16 mouse cellular contexts compared by ENCODE assay signal in the genomic region with DNA sequence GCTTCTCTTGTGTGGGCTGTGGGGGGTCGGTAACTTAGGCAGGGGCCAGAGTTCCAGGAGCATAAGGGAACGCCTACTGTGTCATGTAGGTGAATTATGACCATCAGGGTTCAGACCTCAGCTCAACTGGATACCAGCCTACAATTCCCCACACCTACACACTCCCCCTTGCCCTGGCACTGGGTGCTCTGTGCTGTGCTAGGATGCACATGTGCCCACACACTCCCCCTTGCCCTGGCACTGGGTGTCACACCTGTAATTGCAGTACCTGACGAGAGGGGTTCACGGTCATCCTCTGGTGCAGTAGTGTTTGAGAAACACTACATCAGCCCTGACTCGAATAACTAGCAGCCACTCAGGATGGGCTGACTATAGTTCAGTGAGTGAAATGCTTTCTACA.
"Had no signal": no experiment of that assay in that cellular context is flagged by ENCODE, and none has a peak within 500 bp of the region (broad histone marks: within the 10 kb centered on the region; RNA-seq: fewer than 3 reads in every experiment).

No protein-coding gene starts in this region.

- H3K27ac ChIP-seq: kidney, embryonic 15.5 days; left cerebral cortex, adult 2 months; liver, embryonic 15.5 days; midbrain, embryonic 12.5 days; stomach, postnatal 0 days had no signal

- ATAC-seq: intestine, embryonic 16.5 days; lung, postnatal 0 days had no signal

- H3K36me3 ChIP-seq: limb, embryonic 10.5 days; midbrain, embryonic 12.5 days had no signal

- H3K4me3 ChIP-seq: kidney, embryonic 15.5 days; left cerebral cortex, adult 2 months; limb, embryonic 10.5 days; liver, embryonic 15.5 days; midbrain, embryonic 12.5 days had no signal

- H3K4me2 ChIP-seq: kidney, embryonic 15.5 days; liver, embryonic 11.5 days; liver, embryonic 15.5 days; midbrain, embryonic 12.5 days had no signal

- H3K27me3 ChIP-seq: kidney, embryonic 15.5 days; liver, embryonic 15.5 days; midbrain, embryonic 12.5 days had no signal

- H3K9me3 ChIP-seq: kidney, embryonic 15.5 days; limb, embryonic 10.5 days; liver, embryonic 15.5 days; midbrain, embryonic 12.5 days had no signal

- DNase-seq: kidney, adult 2 months; kidney, postnatal 14 days; lung, adult 2 months; lung, postnatal 36 days; right cerebral cortex, adult 18-20 months; right cerebral cortex, postnatal 25 days; thymus, postnatal 14 days had no signal

- H3K9ac ChIP-seq: kidney, embryonic 15.5 days; liver, embryonic 15.5 days; midbrain, embryonic 12.5 days had no signal

- H3K4me1 ChIP-seq: limb, embryonic 10.5 days; midbrain, embryonic 12.5 days had no signal
